Mouse (Mus musculus) kidney, postnatal 14 days (tissue): Measurements from ENCODE around the gene Wdr83os.
"Not testable (repeated sequence)": the region's sequence is repeated elsewhere in the genome, so short reads cannot be mapped to it uniquely, and the experiment has no call there.

ENCODE experiments used
- DNase-seq: peaks from one replicate; pipeline ENCODE4 v3.0.0; 2022; ENCODE audit warnings: mixed read lengths

The Wdr83os gene

DNA sequence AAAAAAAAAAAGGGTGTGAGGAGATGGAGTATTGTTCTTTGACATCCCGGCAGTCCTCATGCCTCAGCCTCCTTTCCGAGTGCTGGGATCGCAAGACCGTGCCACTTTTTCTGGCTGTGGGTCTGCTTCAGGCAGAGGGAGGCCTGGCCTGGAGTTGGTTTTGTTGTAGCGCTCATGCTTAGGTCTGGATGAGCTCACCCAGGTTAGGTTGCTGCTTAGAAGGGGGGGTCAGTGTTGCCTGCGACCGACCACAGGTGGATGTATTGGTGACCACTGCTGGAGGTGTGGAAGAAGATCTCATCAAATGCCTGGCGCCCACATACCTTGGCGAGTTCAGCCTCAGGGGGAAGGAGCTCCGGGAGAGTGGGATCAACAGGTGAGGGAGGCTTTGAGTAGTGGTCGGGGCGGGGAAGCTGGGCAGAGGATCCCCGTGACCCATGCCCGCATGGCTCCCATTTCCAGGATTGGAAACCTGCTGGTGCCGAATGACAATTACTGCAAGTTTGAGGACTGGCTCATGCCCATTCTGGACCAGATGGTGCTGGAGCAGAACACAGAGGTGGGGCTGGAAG lies 7.4 kb upstream of the Wdr83os start:
- no peak for DNase-seq

DNA sequence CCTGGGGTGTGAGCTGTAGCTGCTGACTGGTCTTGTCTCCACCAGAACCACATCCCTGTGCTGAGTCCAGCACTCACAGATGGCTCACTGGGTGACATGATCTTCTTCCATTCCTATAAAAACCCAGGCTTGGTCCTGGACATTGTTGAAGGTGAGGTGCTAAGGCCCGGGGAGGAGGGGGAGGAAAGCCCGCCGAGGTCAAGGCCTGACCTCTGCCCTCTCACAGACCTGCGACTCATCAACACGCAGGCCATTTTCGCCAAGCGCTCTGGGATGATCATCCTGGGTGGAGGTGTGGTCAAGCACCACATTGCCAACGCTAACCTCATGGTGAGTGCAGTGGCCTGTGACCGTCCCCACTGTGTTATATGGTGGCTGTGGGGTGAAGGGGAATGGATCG lies 6.4 kb upstream of the Wdr83os start:
- no peak for DNase-seq

DNA sequence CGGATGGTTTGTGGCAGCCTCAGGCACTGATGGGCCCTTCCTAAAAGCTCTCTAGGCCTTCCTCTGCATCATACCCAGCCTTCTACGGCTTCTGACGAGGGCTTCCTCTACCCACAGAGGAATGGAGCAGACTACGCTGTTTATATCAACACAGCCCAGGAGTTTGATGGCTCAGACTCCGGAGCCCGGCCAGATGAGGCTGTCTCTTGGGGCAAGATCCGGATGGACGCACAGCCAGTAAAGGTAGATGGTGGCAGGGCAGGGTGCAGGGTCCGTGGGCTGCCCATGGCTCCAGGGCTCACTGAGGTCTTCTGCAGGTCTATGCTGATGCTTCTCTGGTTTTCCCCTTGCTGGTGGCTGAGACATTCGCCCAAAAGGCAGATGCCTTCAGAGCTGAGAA lies 5.9 kb upstream of the Wdr83os start:
- DNase-seq = no peak

DNA sequence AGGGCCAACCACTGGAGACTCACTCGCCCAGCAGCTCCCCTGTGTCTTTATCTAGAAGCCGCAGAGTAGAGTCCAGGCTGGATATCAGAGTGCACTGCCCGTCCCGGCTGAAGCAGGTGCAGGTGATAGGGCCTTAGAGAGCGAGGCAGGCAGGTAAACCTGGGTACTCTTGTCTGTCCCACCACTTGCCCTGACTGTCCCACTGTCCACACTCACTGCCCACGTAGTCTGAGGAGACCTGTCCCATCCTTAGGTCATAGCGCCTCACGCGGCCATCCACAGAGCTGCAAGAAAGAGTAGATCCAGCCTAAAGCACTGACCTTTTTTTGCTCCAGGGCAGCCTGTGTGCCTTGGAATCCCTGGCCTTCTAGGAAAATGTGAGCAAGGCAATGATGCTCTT lies 4.5 kb upstream of the Wdr83os start:
- DNase-seq = peak; percentile 53

DNA sequence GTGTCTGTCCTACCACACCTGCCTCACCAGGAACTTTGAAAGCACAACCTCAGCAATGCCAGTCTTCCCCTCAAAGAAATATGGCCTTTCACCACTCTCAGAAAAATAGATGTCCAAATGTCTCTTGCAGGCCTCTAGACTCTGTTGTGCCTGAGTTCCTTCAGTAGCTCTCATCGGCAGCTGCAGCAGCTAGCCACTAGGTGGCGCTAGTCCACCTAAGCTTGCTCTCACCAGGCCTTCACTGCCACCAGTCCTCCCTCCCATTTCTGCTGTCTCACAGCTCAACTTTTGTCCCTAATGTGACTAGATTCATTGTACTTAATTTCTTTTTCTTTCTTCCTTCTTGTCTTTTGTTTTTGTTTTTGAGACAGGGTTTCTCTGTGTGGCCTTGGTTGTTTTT lies 3.5 kb upstream of the Wdr83os start:
- DNase-seq = peak; percentile 86

DNA sequence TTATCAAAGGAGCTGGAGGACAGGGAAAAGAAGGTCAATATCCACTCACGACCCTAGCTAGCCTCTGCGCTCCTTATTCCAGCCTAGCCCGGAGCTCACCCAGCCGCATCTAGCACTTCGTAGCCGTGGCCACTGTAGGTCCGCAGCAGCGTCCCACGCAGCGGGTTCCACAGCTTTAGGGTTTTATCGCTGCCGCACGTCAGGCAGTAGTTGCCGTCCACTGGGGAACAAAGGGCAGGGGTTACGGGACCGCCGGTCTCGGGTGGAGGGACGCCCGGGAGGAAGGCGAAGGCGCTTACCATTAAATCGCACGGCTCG lies 367 bp upstream of the Wdr83os start:
- DNase-seq = no peak

DNA sequence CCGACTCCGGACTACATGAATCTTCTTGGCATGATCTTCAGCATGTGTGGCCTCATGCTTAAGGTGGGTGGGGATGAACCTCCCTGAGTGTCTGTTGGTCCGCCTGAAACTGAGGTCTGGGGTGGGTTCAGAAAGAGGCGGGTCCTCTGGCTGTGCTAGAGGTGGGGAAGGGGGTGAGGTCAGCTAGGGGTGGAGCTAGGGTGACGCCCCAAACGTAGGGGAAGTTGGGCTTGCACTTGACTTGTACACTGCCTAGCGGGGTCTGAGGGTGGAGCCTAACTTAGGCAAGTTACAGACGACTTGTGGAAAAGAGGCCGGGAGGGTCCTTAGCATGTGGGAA lies 646 bp downstream of the Wdr83os start, which contains the start of gene Wdr83:
Gene Wdr83 (minus strand): TSS at position 91 of the 340 bp plus-strand sequence.
- peak; percentile 39 for DNase-seq

DNA sequence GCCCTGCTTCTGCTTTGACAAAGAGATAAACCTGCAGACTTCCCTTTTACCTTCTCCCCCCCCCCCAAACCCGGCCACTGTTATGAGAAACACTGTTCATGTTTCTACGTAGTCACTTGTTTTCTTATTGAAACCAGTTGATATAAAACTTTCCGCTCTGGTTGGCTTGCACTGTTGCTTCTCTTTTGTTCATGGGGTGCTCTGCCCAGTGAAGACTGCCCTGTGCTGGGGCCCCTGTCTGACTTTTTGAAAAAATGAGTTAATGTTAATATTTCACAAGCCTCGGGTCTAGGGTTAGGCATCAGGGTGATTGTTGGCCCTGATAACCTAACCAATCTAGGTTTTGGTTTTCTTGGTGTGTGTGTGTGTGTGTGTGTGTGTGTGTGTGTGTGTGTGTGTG lies 1.6 kb downstream of the Wdr83os start:
- not testable (repeated sequence) for DNase-seq

DNA sequence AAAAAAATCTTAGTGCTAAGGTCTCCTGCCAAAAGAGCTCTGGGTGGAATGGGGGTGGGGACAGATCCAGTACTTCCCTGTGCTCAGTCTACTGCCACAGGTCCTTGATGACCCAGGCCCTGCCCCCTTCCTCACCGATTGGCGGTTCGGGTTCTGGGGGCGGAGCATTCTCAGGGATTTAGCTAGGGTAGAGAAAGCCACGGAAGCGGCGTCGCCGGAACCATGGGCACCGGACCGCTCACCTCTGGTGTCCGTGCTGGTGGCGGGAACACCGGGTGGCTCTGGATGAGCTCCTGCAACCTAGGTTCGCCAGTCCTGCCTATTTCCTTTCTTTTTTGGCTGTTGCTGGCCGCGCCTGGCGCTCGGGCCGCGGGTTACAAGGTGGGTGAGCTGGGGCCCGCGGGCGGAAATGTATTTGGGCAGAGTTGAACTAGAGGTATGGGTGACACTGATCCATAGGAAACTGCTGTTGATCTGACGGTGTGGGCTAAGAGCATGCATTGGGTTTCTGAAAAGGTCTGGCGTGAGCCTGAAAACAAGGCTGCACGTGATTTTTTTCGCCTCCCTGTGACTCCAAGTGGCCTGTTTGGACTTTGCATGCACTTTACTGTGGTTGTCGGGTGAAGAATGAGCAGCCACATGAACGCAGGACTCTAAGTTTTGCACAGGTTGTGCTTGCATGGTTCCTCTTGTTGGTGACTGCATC lies 2.7 kb downstream of the Wdr83os start, which contains the start of gene Man2b1:
Gene Man2b1 (plus strand): TSS at position 163 of the 706 bp plus-strand sequence.
- peak; percentile 94 for DNase-seq

DNA sequence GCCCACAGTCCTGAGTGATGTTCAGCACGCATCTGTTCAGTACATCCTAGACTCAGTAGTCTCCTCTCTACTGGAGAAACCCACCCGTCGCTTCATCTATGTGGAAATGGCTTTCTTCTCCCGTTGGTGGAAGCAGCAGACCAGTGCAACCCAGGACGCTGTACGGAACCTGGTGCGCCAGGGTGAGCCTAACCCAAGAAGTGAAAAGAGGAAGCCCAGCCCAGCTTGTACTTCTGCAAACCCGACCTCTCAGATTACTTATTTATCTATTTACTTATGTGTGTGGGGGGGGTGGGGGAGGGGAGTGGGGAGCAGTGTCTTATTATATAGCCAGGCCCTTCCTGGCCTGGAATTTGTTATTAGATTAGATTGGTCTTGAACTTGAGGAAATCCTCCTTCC lies 4.1 kb downstream of the Wdr83os start:
- no peak for DNase-seq

DNA sequence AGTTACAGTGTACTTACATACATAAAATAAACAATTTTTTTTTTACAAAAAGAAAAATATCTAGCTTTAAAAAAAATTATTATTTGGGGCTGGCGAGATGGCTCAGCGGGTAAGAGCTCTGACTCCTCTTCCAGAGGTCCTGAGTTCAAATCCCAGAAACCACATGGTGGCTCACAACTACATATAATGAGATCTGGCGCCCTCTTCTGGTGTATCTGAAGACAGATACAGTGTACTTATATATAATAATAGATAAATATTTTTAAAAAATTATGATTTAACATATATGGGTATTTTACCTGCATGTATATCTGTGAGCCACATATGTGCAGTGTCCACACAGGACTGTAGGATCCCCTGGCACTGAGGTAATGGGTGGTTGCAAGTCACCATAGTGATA lies 5.7 kb downstream of the Wdr83os start:
- DNase-seq = no peak

DNA sequence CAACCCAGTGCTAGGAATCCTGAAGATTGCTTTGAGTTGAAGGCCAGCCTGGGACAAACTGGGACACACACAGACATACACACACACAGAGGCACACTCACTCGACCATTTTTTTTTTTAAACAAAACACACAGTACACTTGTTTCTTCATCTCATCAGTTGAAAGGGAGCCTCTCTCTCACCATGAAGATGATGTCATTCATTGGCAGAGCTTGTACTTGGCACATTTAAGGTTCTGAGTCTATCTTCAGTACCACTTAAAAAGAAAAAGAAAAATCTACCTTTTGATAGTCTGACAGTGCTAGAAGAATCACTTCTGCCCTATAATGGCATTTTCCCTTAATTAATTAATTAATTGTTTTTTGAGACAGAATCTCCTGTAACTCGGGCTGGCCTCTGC lies 8.2 kb downstream of the Wdr83os start:
- DNase-seq = no peak

DNA sequence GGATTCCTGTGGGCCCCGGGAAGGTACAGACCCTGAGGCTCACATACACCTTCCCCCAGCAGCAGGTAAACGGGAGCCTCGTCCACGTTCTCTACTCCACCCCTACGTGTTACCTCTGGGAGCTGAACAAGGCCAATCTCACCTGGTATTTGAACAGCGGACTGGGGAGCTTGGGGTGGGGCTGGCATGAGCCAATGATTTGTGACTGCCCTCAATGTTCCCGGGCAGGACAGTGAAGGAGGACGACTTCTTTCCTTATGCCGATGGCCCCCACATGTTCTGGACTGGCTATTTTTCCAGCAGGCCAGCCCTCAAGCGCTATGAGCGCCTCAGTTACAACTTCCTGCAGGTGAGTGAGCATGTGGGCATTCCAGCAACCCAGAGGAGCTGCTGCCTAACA lies 10.3 kb downstream of the Wdr83os start:
- no peak for DNase-seq

DNA sequence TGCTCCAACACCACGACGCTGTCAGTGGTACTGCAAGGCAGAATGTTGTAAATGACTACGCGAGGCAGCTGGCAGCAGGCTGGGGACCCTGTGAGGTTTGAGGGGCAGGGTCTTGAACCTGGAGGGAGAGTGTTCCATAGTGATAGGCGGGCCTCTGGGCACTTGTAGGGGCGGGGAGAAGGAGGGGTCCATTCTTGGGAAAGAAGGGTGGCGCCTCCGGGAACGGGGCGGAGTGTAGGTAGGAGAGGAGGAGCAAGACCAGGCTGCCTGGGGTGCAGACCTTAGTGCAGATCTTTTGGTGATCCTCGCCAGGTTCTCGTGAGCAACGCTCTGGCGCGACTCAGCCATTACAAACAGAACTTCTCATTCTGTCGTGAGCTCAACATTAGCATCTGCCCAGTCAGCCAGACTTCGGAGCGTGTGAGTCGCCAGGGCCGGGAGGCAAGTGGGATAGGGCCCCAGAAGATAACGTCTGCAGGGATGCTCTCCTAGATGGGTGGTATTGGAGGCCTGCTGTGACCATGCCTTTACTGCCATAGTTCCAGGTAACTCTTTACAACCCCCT lies 11.1 kb downstream of the Wdr83os start:
- no peak for DNase-seq

DNA sequence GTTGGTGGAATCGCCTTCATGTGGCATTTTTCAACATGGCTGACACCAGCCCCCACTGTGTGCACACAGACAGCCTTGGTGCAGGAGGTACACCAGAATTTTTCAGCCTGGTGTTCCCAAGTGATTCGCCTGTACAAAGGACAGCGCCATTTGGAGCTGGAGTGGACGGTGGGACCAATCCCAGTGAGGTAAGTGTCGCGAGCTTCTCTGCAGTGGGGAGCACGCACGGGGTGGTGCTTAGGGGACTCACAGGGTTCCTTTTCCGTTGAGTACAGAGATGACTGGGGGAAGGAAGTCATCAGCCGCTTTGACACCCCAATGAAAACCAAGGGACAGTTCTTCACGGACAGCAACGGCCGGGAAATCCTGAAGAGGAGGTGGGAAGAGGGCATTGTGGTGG lies 14.5 kb downstream of the Wdr83os start:
- DNase-seq = no peak

DNA sequence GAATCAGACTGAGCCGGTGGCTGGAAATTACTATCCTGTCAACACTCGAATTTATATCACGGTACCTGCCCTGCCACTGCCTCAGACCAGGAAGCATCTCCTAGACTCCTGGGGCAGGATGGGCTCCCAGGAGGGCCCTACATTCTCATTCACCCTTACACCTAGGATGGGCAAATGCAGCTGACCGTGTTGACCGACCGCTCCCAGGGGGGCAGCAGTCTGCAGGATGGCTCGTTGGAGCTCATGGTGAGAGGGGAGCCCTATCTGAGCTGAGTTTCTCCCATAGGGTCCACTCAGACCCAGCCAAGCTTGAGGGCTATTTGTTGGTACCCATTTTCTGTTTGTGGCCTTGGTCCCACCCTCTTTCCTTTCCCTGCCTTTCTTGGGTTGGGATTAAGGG lies 15.0 kb downstream of the Wdr83os start:
- no peak for DNase-seq

DNA sequence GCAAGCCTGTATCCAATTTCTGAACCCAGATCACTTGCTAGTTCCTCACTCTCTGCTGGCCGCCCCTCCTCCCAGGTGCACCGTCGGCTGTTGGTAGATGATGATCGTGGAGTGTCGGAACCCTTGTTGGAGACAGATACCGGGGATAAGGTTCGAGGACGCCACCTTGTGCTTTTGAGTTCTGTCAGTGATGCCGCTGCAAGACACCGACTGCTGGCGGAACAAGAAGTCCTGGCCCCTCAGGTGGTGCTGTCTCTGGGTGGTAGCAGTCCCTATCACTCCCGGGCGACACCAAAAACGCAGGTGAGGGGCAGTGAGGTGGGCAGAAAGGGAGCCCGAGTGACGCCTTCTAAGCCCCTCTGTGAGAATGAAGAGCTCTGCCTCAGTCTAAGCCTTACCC lies 15.7 kb downstream of the Wdr83os start:
- DNase-seq = no peak

DNA sequence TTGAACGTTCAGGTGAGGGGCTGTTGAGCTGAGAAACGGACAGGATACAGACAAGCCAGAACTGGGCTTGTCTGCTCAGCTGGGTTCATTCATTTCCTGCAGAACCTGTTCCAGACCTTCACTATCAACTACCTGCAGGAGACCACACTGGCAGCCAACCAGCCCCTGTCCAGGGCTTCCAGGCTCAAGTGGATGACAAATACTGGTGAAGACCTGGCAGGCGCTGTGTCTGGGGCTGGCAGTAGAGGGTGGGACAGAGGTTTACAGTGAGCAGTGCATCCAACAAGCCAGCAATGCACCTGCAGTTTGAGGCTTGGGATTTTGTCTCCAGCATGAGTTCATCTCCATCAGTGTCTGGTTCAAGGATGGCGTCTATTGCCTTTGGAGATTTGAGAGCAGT lies 16.3 kb downstream of the Wdr83os start:
- no peak for DNase-seq

DNA sequence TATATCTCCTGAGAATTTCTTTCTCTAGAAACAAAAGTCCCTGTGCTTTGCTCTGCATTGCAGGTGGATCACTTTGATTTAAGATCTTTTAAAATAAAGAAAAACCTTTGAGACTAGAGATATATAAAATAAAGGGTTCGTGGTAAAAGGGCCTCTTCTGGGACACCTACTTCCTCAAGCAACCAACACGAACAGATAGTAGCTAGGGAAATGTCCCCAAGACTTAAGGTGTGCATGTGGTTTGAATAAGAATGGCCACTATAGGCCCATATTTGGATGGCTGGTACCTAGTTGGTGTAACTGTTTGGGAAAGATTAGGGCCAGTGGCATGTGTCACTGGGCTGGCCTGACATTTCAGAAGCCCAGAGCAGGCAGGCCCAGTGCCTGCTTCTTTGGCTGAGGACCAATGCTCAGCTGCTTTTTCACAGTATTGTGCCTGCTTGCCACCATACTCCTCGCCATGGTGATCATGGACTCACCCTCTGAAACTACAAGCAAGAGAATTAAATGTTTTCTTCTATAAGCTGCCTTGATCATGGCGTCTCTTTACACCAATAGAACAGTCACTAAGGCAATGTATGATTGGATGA lies 19.6 kb downstream of the Wdr83os start:
- no peak for DNase-seq

DNA sequence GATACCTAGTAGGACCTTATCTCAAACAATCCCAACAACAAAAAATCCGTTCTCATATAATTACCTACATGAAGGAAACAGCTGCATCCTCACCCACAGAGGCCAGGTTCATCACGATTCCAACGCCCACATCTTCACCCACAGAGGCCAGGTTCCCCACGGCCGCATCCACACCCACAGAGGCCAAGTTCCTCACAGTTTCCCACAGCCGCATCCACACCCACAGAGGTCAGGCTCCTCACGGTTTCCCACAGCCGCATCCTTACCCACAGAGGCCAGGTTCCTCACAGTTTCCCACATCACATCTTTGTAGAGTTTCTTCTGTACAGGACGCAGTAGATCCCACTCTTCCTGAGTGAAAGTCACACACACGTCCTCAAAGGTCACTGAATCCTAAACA lies 32.7 kb downstream of the Wdr83os start:
- no peak for DNase-seq

DNA sequence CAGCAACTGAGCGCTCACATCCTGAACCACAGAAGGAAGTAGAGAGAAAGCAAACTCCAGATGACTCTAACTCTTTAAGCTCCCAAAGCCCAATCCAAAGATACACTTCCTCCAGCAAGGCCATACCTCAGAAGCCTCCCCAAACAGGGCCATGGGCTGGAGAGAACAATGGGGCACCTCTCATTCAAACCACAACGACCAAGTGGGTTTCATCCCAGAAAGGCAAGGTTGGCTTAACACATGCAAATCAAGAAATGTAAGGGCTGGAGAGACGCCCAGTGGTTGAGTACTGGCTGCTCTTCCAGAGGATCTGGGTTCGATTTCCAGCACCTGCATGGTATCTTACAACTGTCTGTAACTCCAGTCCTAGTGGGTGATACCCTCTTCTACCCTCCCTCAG lies 35.0 kb downstream of the Wdr83os start:
- no peak for DNase-seq

DNA sequence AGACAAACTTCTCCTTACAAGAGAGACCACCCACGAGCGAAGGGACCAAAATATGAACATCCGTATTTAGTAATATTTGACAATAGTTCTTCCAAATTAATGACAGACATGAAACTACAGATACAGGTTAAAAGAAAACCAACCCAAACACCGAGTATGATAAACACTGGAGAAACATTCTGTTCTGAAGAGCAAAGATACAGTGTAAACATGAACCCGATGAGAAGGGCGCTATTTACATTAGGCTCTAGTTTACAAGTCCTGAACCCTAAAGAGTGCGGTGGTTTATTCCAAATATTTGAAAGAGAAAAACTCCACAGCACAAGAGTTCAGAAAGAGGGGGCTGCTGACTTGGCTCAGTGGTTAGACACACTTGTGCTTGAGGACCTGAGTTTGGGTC lies 36.4 kb downstream of the Wdr83os start:
- no peak for DNase-seq

DNA sequence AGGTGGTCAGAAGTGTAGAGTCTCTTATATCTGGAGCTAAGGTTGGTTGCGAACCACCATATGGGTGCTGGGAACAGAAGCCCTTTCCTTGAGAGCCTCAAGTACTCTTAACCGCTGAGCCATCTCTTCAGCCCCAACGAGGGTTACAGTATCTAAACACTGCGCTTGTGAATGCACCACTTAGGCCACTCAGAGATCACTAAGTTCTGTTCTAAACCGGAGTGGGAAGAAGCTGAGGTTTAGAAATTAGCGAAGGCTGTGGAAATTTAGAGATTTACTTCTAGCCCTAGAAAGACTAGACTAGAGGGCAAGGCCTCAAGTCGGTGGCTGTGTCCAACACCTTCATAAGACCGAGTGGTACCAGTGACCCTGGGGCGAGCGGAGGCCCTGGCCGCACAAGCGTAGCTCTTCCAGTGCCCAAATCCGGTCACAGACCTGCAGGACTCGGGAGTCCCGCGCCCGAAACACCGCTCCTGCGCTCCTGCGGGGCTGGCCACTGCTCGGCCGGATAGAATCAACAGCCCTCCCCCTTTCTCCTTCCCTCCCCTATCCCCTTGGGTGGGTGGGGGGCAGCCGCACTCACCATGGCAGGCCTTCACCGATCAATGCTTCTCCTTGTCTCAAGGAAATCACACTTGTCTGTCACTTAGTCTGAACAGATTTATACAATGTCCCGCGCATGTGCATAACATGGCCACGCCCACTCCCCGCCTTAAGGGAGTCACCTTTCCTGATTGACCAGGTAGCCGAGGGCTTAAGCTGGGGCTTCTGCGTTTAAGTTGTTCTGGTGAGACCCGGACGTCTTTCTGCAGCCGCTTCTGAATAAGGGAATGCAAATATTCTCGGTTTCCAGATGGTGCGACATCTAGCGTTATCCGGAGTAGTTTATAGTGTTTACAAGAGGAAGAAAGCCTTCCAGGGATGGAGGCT lies 38.8 kb downstream of the Wdr83os start:
- peak; percentile 93 for DNase-seq
